ENCODE assay signal across 8 mouse cellular contexts in the genomic region with DNA sequence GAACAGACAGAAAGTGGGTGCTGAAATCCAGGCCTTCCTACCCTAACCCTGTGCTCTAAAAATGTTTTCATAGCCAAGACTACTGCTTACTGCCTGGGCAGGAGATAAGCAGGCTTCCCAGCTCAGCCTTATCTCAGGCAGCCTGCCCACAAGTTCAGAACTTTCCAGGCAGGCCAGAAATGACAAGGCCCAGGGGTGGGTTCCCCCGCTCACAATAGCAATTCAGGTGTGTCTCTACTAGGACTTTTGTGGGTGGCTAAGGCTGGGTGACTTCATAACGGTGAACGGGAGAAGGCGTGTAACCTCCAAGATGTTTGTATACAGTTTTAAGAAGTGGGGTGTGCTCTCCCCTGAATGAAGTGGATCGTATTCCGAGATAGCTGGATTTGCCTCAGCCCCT. TPM values are rescaled to one million over a fixed set of nuclear protein-coding genes. Genes with fewer than 3 reads are reported as not detected.
DNase-seq lines count a peak whose midpoint lies in the region; ATAC-seq and TF ChIP-seq lines count a peak whose summit lies in the region.

No protein-coding gene starts in this region.

- peak overlapping the region; percentile 89; the same call in 1 of the 2 replicates for H3K27ac ChIP-seq in kidney, postnatal 0 days
- H3K27ac ChIP-seq in heart, embryonic 14.5 days (replicated peaks in 1 of 2; ENCODE audit: control insufficient read depth in 1 of 2, insufficient read depth in 1 of 2, low read depth in 2 of 2, low read length in 2 of 2): peak overlapping the region; percentile 81 to 97
- H3K27ac ChIP-seq in liver, embryonic 13.5 days: peak overlapping the region; percentile 99
- peak overlapping the region; percentile 96 for H3K27ac ChIP-seq in stomach, embryonic 14.5 days (ENCODE audit: low read length)

- 3% methylated on average over 6 of the region's 6 CpGs for WGBS in kidney, postnatal 0 days
- 2% methylated on average over 6 of the region's 6 CpGs for WGBS in heart, embryonic 14.5 days
- 2% methylated on average over 6 of the region's 6 CpGs for WGBS in liver, embryonic 13.5 days (ENCODE audit: insufficient replicate concordance)
- WGBS in stomach, embryonic 14.5 days: 4% methylated on average over 6 of the region's 6 CpGs

- no peaks in the 10 kb centered on the region for H3K9me3 ChIP-seq in kidney, postnatal 0 days (replicated peaks; ENCODE audit: low read length)
- H3K9me3 ChIP-seq in heart, embryonic 14.5 days (ENCODE audit: control insufficient read depth, low read length): no peaks in the 10 kb centered on the region
- H3K9me3 ChIP-seq in liver, embryonic 13.5 days (replicated peaks): no peaks in the 10 kb centered on the region
- H3K9me3 ChIP-seq in stomach, embryonic 14.5 days (ENCODE audit: control insufficient read depth, low read depth, low read length): no peaks in the 10 kb centered on the region

- H3K36me3 ChIP-seq in kidney, postnatal 0 days (ENCODE audit: insufficient read depth, low read length): peaks cover 10% of the 10 kb centered on the region
- peaks cover 55% of the 10 kb centered on the region for H3K36me3 ChIP-seq in heart, embryonic 14.5 days (ENCODE audit: control insufficient read depth, insufficient read depth, low read length)
- peaks cover 59% of the 10 kb centered on the region for H3K36me3 ChIP-seq in liver, embryonic 13.5 days
- peaks cover 18% of the 10 kb centered on the region for H3K36me3 ChIP-seq in stomach, embryonic 14.5 days (ENCODE audit: control insufficient read depth, insufficient read depth, low read length)

- H3K9ac ChIP-seq in kidney, postnatal 0 days (ENCODE audit: low read depth, low read length): peak overlapping the region; percentile 63
- H3K9ac ChIP-seq in heart, embryonic 14.5 days (ENCODE audit: low read length): peak overlapping the region; percentile 86
- H3K9ac ChIP-seq in liver, embryonic 13.5 days: peak overlapping the region; percentile 97
- peak overlapping the region; percentile 78 for H3K9ac ChIP-seq in stomach, embryonic 14.5 days (replicated peaks; ENCODE audit: low read depth, low read length)

- peaks cover 5% of the 10 kb centered on the region; the same call in 1 of the 2 replicates for H3K4me1 ChIP-seq in kidney, postnatal 0 days (replicated peaks; ENCODE audit: insufficient read depth, low read length)
- peaks cover 7 to 15% of the 10 kb centered on the region in 2 experiments for H3K4me1 ChIP-seq in heart, embryonic 14.5 days (ENCODE audit: control insufficient read depth in 2 of 2, insufficient read depth in 2 of 2, low read length in 2 of 2)
- peaks cover 37% of the 10 kb centered on the region for H3K4me1 ChIP-seq in liver, embryonic 13.5 days (replicated peaks)
- peaks cover 6% of the 10 kb centered on the region; the same call in 1 of the 2 replicates for H3K4me1 ChIP-seq in stomach, embryonic 14.5 days (ENCODE audit: control insufficient read depth, insufficient read depth, low read length)

- H3K4me2 ChIP-seq in kidney, postnatal 0 days (ENCODE audit: low read length): peak overlapping the region; percentile 68
- peak overlapping the region; percentile 85 for H3K4me2 ChIP-seq in heart, embryonic 14.5 days (ENCODE audit: low read length)
- peak overlapping the region; percentile 78 for H3K4me2 ChIP-seq in liver, embryonic 13.5 days
- H3K4me2 ChIP-seq in stomach, embryonic 14.5 days (replicated peaks; ENCODE audit: low read depth, low read length): peak overlapping the region; percentile 83

- peak overlapping the region; percentile 60 for H3K4me3 ChIP-seq in kidney, postnatal 0 days (replicated peaks; ENCODE audit: low read depth, low read length)
- H3K4me3 ChIP-seq in heart, embryonic 14.5 days (ENCODE audit: control insufficient read depth in 1 of 2, insufficient read depth in 1 of 2, low read depth in 1 of 2, low read length in 2 of 2): peak overlapping the region; percentile 71 to 98
- H3K4me3 ChIP-seq in liver, embryonic 13.5 days (replicated peaks): peak overlapping the region; percentile 80
- H3K4me3 ChIP-seq in stomach, embryonic 14.5 days (ENCODE audit: low read depth, low read length): peak overlapping the region; percentile 73

- no peaks in the 10 kb centered on the region for H3K27me3 ChIP-seq in kidney, postnatal 0 days (ENCODE audit: insufficient read depth, low read length)
- H3K27me3 ChIP-seq in heart, embryonic 14.5 days (ENCODE audit: control insufficient read depth, insufficient read depth, low read length): no peaks in the 10 kb centered on the region
- H3K27me3 ChIP-seq in liver, embryonic 13.5 days: no peaks in the 10 kb centered on the region
- H3K27me3 ChIP-seq in stomach, embryonic 14.5 days (ENCODE audit: control insufficient read depth, insufficient read depth, low read length): no peaks in the 10 kb centered on the region

- no peak for ATAC-seq in kidney, postnatal 0 days (replicated peaks; ENCODE audit: low FRiP score, low read depth)
- ATAC-seq in heart, embryonic 14.5 days (ENCODE audit: insufficient number of reproducible peaks, insufficient read depth, low FRiP score, low read depth): peak; percentile 57
- peak; percentile 82 for ATAC-seq in liver, embryonic 13.5 days (ENCODE audit: low read depth)
- ATAC-seq in stomach, embryonic 14.5 days (ENCODE audit: insufficient number of reproducible peaks, insufficient read depth, low FRiP score, low read depth): peak; percentile 54; the same call in 1 of the 2 replicates

- TF ChIP-seq CTCF in kidney, postnatal 0 days (IDR thresholded peaks at IDR 0.05; ENCODE audit: low read depth): no peak

- no peak for DNase-seq in kidney, postnatal 0 days (ENCODE audit: low spot score)
- DNase-seq in kidney, postnatal 14 days: no peak
- peak; percentile 84 for DNase-seq in c-Kit-positive CD71-positive TER-119-negative erythroid progenitor cells, embryonic 14.5 days (ENCODE audit: low read depth)
- DNase-seq in liver, embryonic 13.5 days: peak; percentile 84
- no peak for DNase-seq in layer of hippocampus, postnatal 25 days (ENCODE audit: extremely low spot score in 1 of 2, low spot score in 1 of 2)
- DNase-seq in kidney, adult 8-10 months: no peak

RNA-seq across cellular contexts. Expression of a gene that starts 0.7 kb away (rescaled TPM):
- 88.2 and 95.8 TPM in 2 replicates for polyA plus RNA-seq in kidney, postnatal 0 days (2015; fragmentation: Nextera tagmentation; extraction: Ambion mirVana)
- polyA plus RNA-seq in heart, embryonic 14.5 days (2014; fragmentation: Nextera tagmentation; extraction: Ambion mirVana): 110 and 112 TPM in 2 replicates
- 1,411 and 1,456 TPM in 2 replicates for polyA plus RNA-seq in liver, embryonic 13.5 days (2015; fragmentation: Nextera tagmentation; extraction: Ambion mirVana)
- 112 and 130 TPM in 2 replicates for polyA plus RNA-seq in stomach, embryonic 14.5 days (2014; fragmentation: Nextera tagmentation; extraction: Ambion mirVana)
- total RNA-seq in layer of hippocampus, postnatal 25 days (2021): 10 to 100 TPM; 17.9 to 23.6 TPM

RNA-seq across cellular contexts. Expression of a gene that starts 8.8 kb away (rescaled TPM):
- polyA plus RNA-seq in kidney, postnatal 0 days (2015; fragmentation: Nextera tagmentation; extraction: Ambion mirVana): 186 and 205 TPM in 2 replicates
- 153 and 167 TPM in 2 replicates for polyA plus RNA-seq in heart, embryonic 14.5 days (2014; fragmentation: Nextera tagmentation; extraction: Ambion mirVana)
- polyA plus RNA-seq in liver, embryonic 13.5 days (2015; fragmentation: Nextera tagmentation; extraction: Ambion mirVana): 208 and 210 TPM in 2 replicates
- 289 and 335 TPM in 2 replicates for polyA plus RNA-seq in stomach, embryonic 14.5 days (2014; fragmentation: Nextera tagmentation; extraction: Ambion mirVana)
- total RNA-seq in layer of hippocampus, postnatal 25 days (2021): 10 to 100 TPM; 50.6 to 58.4 TPM

RNA-seq across cellular contexts. Expression of a gene that starts 17.5 kb away (rescaled TPM):
- polyA plus RNA-seq in kidney, postnatal 0 days (2015; fragmentation: Nextera tagmentation; extraction: Ambion mirVana): 32.2 and 33.6 TPM in 2 replicates
- polyA plus RNA-seq in heart, embryonic 14.5 days (2014; fragmentation: Nextera tagmentation; extraction: Ambion mirVana): 34.7 and 37.8 TPM in 2 replicates
- polyA plus RNA-seq in liver, embryonic 13.5 days (2015; fragmentation: Nextera tagmentation; extraction: Ambion mirVana): 20.7 and 23.0 TPM in 2 replicates
- 44.5 and 46.7 TPM in 2 replicates for polyA plus RNA-seq in stomach, embryonic 14.5 days (2014; fragmentation: Nextera tagmentation; extraction: Ambion mirVana)
- total RNA-seq in layer of hippocampus, postnatal 25 days (2021): 10 to 100 TPM; 14.2 to 15.8 TPM

RNA-seq across cellular contexts. Expression of a gene that starts 18.2 kb away (rescaled TPM):
- 30.3 and 31.1 TPM in 2 replicates for polyA plus RNA-seq in kidney, postnatal 0 days (2015; fragmentation: Nextera tagmentation; extraction: Ambion mirVana)
- 17.8 and 21.4 TPM in 2 replicates for polyA plus RNA-seq in heart, embryonic 14.5 days (2014; fragmentation: Nextera tagmentation; extraction: Ambion mirVana)
- polyA plus RNA-seq in liver, embryonic 13.5 days (2015; fragmentation: Nextera tagmentation; extraction: Ambion mirVana): 14.8 and 15.3 TPM in 2 replicates
- 24.5 and 25.4 TPM in 2 replicates for polyA plus RNA-seq in stomach, embryonic 14.5 days (2014; fragmentation: Nextera tagmentation; extraction: Ambion mirVana)
- total RNA-seq in layer of hippocampus, postnatal 25 days (2021): 10 to 100 TPM; 49.0 to 51.4 TPM

RNA-seq across cellular contexts. Expression of a gene that starts 23.2 kb away (rescaled TPM):
- 11.6 and 13.0 TPM in 2 replicates for polyA plus RNA-seq in kidney, postnatal 0 days (2015; fragmentation: Nextera tagmentation; extraction: Ambion mirVana)
- 5.4 and 7.7 TPM in 2 replicates for polyA plus RNA-seq in heart, embryonic 14.5 days (2014; fragmentation: Nextera tagmentation; extraction: Ambion mirVana)
- 6.4 and 8.2 TPM in 2 replicates for polyA plus RNA-seq in liver, embryonic 13.5 days (2015; fragmentation: Nextera tagmentation; extraction: Ambion mirVana)
- polyA plus RNA-seq in stomach, embryonic 14.5 days (2014; fragmentation: Nextera tagmentation; extraction: Ambion mirVana): 5.7 and 9.6 TPM in 2 replicates
- total RNA-seq in layer of hippocampus, postnatal 25 days (2021): 100 to 1,000 TPM; 196 to 200 TPM

Comparison
In these comparisons a context has a peak if more than half of its experiments do, and no peak if none do; other contexts are left out.
1. DNase-seq: peak in c-Kit-positive CD71-positive TER-119-negative erythroid progenitor cells, embryonic 14.5 days (single experiment) and liver, embryonic 13.5 days (single experiment); none in kidney, postnatal 0 days (single experiment), kidney, postnatal 14 days (single experiment), layer of hippocampus, postnatal 25 days (0 of 2) and kidney, adult 8-10 months (0 of 2).
2. RNA of a gene that starts 0.7 kb away (polyA plus RNA-seq): 1,411 to 1,456 TPM in liver, embryonic 13.5 days; 112 to 130 TPM in stomach, embryonic 14.5 days, 110 to 112 TPM in heart, embryonic 14.5 days and 88.2 to 95.8 TPM in kidney, postnatal 0 days; every median in the first group is over 10 times any median in the second.
3. Peak in every context shown above with its lines, with median percentiles within 50 percentile points of each other: H3K27ac ChIP-seq, H3K4me2 ChIP-seq, H3K4me3 ChIP-seq and H3K9ac ChIP-seq.